In genomic region chr9:122110508-122110907, GRCm38 (mm10) we compare ENCODE assay signal across 11 mouse cellular contexts. TPM values are rescaled to one million over a fixed set of nuclear protein-coding genes. Genes with fewer than 3 reads are reported as not detected.
DNase-seq lines count a peak whose midpoint lies in the region; ATAC-seq and TF ChIP-seq lines count a peak whose summit lies in the region.
"Had no signal": no experiment of that assay in that cellular context is flagged by ENCODE, and none has a peak within 500 bp of the region (broad histone marks: within the 10 kb centered on the region; RNA-seq: fewer than 3 reads in every experiment).

No protein-coding gene starts in this region.

- intact Hi-C loops in heart, adult 2 months (cut with DNase I): loop anchor here (1.0 to 2.0 kb wide), 2 partner anchors 46 to 83 kb away; no protein-coding TSS in a partner anchor
- intact Hi-C loops in heart, postnatal 25 days (cut with DNase I): loop anchor here (2.0 kb wide), 1 partner anchor 82 kb away; no protein-coding TSS in a partner anchor

- H3K9me3 ChIP-seq in kidney, embryonic 15.5 days (replicated peaks): no peaks in the 10 kb centered on the region
- no peaks in the 10 kb centered on the region for H3K9me3 ChIP-seq in lung, embryonic 16.5 days (ENCODE audit: control insufficient read depth, low read length)
- H3K9me3 ChIP-seq: midbrain, embryonic 15.5 days had no signal

- H3K4me2 ChIP-seq in kidney, embryonic 15.5 days: no peak overlapping the region
- no peak overlapping the region for H3K4me2 ChIP-seq in lung, embryonic 16.5 days (ENCODE audit: low read depth, low read length)
- H3K4me2 ChIP-seq: midbrain, embryonic 15.5 days had no signal

- no peak for ATAC-seq in kidney, embryonic 15.5 days (replicated peaks; ENCODE audit: low FRiP score)
- no peak for ATAC-seq in lung, embryonic 16.5 days (ENCODE audit: low read depth)
- ATAC-seq: midbrain, embryonic 15.5 days had no signal

- no peak for DNase-seq in heart, adult 2 months
- no peak for DNase-seq in heart, postnatal 25 days (ENCODE audit: low spot score)
- no peak for DNase-seq in kidney, adult 8-10 months
- DNase-seq in lung, postnatal 14 days: no peak
- no peak for DNase-seq in cerebellum, postnatal 25 days
- DNase-seq: thymus, adult 18-20 months had no signal

- H3K27me3 ChIP-seq in heart, adult 2 months (ENCODE audit: control insufficient read depth, insufficient read depth, low read length): no peaks in the 10 kb centered on the region
- no peaks in the 10 kb centered on the region for H3K27me3 ChIP-seq in kidney, embryonic 15.5 days
- no peaks in the 10 kb centered on the region for H3K27me3 ChIP-seq in lung, embryonic 16.5 days (ENCODE audit: control insufficient read depth, insufficient read depth, low read depth, low read length)
- H3K27me3 ChIP-seq: midbrain, embryonic 15.5 days had no signal

- H3K4me1 ChIP-seq in heart, adult 2 months (ENCODE audit: control insufficient read depth, insufficient read depth, low read length): peaks cover 24% of the 10 kb centered on the region
- 0 out of 2 replicates have a peak, but pooled peaks cover 3% of the 10 kb centered on the region for H3K4me1 ChIP-seq in kidney, embryonic 15.5 days
- H3K4me1 ChIP-seq in lung, embryonic 16.5 days (replicated peaks; ENCODE audit: control insufficient read depth, insufficient read depth, low read length): peaks cover 10% of the 10 kb centered on the region; the same call in 1 of the 2 replicates
- H3K4me1 ChIP-seq in olfactory bulb, adult 2 months (ENCODE audit: control insufficient read depth, insufficient read depth, low read length): peaks cover 14% of the 10 kb centered on the region
- H3K4me1 ChIP-seq: midbrain, embryonic 15.5 days had no signal

- H3K79me2 ChIP-seq in heart, adult 2 months (replicated peaks; ENCODE audit: control insufficient read depth, insufficient read depth, low read length): no peaks in the 10 kb centered on the region

- no peak for TF ChIP-seq POLR2A in heart, adult 2 months (IDR thresholded peaks at IDR 0.05; ENCODE audit: insufficient read depth, low read depth, low read length)
- TF ChIP-seq POLR2A in olfactory bulb, adult 2 months (IDR thresholded peaks at IDR 0.05; ENCODE audit: insufficient read depth, low read depth, low read length): no peak

- no peak for TF ChIP-seq EP300 in heart, adult 2 months (IDR thresholded peaks at IDR 0.05; ENCODE audit: insufficient read depth, low read depth, low read length)

- TF ChIP-seq CTCF in heart, adult 2 months (IDR thresholded peaks at IDR 0.05): no peak
- no peak for TF ChIP-seq CTCF in olfactory bulb, adult 2 months (IDR thresholded peaks at IDR 0.05; ENCODE audit: insufficient read depth, low read depth, low read length)

- WGBS in heart, adult 2 months: 79% methylated on average over 6 of the region's 6 CpGs
- 82% methylated on average over 6 of the region's 6 CpGs for WGBS in kidney, embryonic 15.5 days
- 69% methylated on average over 6 of the region's 6 CpGs for WGBS in lung, embryonic 16.5 days
- 88% methylated on average over 6 of the region's 6 CpGs for WGBS in olfactory bulb, adult 2 months

- H3K9ac ChIP-seq in heart, adult 2 months (ENCODE audit: low read depth, low read length): peak overlapping the region; percentile 35
- H3K9ac ChIP-seq in kidney, embryonic 15.5 days: no peak overlapping the region
- no peak overlapping the region for H3K9ac ChIP-seq in lung, embryonic 16.5 days (ENCODE audit: low read length)
- H3K9ac ChIP-seq: midbrain, embryonic 15.5 days had no signal

- H3K36me3 ChIP-seq in heart, adult 2 months (ENCODE audit: control insufficient read depth, insufficient read depth, low read length): peaks cover 3% of the 10 kb centered on the region; the same call in 1 of the 2 replicates
- no peaks in the 10 kb centered on the region for H3K36me3 ChIP-seq in kidney, embryonic 15.5 days
- H3K36me3 ChIP-seq in lung, embryonic 16.5 days (ENCODE audit: control insufficient read depth, insufficient read depth, low read length): no peaks in the 10 kb centered on the region
- H3K36me3 ChIP-seq: midbrain, embryonic 15.5 days had no signal

- H3K4me3 ChIP-seq in heart, adult 2 months: no peak overlapping the region
- no peak overlapping the region for H3K4me3 ChIP-seq in kidney, embryonic 15.5 days (replicated peaks)
- H3K4me3 ChIP-seq in lung, embryonic 16.5 days (ENCODE audit: low read length): no peak overlapping the region
- H3K4me3 ChIP-seq in olfactory bulb, adult 2 months (ENCODE audit: insufficient read depth, low read depth, low read length): no peak overlapping the region
- H3K4me3 ChIP-seq: erythroblast, embryonic 14.5 days; midbrain, embryonic 15.5 days had no signal

- H3K27ac ChIP-seq in heart, adult 2 months: peak overlapping the region; percentile 85
- peak overlapping the region; percentile 76 for H3K27ac ChIP-seq in kidney, embryonic 15.5 days
- H3K27ac ChIP-seq in lung, embryonic 16.5 days (ENCODE audit: low read length): peak overlapping the region; percentile 93
- peak overlapping the region; percentile 53 for H3K27ac ChIP-seq in olfactory bulb, adult 2 months (ENCODE audit: insufficient read depth, low read depth, low read length)
- H3K27ac ChIP-seq: midbrain, embryonic 15.5 days had no signal

RNA-seq across cellular contexts. Expression of gene Snrk, which starts 6.6 kb away (rescaled TPM):
- total RNA-seq in heart, adult 2 months (2021): 100 to 1,000 TPM; 142 to 163 TPM
- 68.0 and 89.8 TPM in 2 replicates for polyA plus RNA-seq in heart, adult 2 months (2012; rRNA removed)
- total RNA-seq in heart, postnatal 25 days (2021): 100 to 1,000 TPM; 127 to 163 TPM
- 59.8 and 62.7 TPM in 2 replicates for polyA plus RNA-seq in kidney, embryonic 15.5 days (2015; fragmentation: Nextera tagmentation; extraction: Ambion mirVana)
- polyA plus RNA-seq in lung, embryonic 16.5 days (2015; fragmentation: Nextera tagmentation; extraction: Ambion mirVana): 93.3 and 96.3 TPM in 2 replicates
- polyA plus RNA-seq in olfactory bulb, adult 2 months (2012; ENCODE audit: insufficient read depth, insufficient read length, low replicate concordance, missing spikeins): 1,073 TPM in 1 of 2 replicates, not detected in the other
